15 mouse cellular contexts compared by ENCODE assay signal in the genomic region with DNA sequence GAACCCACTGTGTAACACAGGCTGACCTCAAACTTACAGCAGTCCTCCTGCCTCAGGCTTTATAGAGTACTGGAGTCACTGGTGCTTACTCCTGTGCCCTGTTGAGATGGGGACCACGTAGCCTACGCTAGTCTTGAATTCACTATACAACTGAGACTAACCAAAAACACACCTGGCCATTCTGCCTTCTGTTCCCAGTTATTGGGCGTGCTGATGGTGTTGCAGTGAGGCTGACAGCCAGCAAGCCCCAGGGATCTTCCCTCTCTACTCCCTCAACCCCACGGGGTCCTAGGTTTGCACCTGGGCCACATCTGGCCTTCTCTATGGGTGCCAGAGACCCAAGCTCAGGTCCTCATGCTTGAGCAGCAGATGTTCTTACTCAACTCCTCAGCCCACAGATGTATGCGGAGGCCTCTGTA. TPM values are rescaled to one million over a fixed set of nuclear protein-coding genes. Genes with fewer than 3 reads are reported as not detected.
A peak's percentile ranks its signal among the peaks of the same experiment; 100 is the strongest.
DNase-seq lines count a peak whose midpoint lies in the region; ATAC-seq and TF ChIP-seq lines count a peak whose summit lies in the region.
"Had no signal": no experiment of that assay in that cellular context is flagged by ENCODE, and none has a peak within 500 bp of the region (broad histone marks: within the 10 kb centered on the region; RNA-seq: fewer than 3 reads in every experiment).

No protein-coding gene starts in this region.

- TF ChIP-seq CTCF in gastrocnemius, adult 2 months (IDR thresholded peaks at IDR 0.05) = no peak
- no peak for TF ChIP-seq CTCF in liver, postnatal 0 days (IDR thresholded peaks at IDR 0.05; ENCODE audit: low read depth)
- no peak for TF ChIP-seq CTCF in CH12.LX (conservative IDR thresholded peaks at IDR 0.05 in 1 of 2, IDR thresholded peaks at IDR 0.05 in 1 of 2; ENCODE audit: low read depth in 2 of 2, low read length in 2 of 2)
- no peak for TF ChIP-seq CTCF in thymus, adult 2 months (IDR thresholded peaks at IDR 0.05; ENCODE audit: borderline replicate concordance, control insufficient read depth, extremely low read depth, insufficient read depth, low read length, poor library complexity)

- intact Hi-C loops in gastrocnemius, adult 2 months (cut with DNase I) = no loop called here

- dilution Hi-C loops in CH12.LX (cut with MboI; ENCODE audit: extremely low pct_ligation_motif_present, extremely low pct_unique_long_range_greater_than_20kb, low sequenced_read_pairs) = no loop called here

- H3K36me3 ChIP-seq in liver, embryonic 12.5 days = peaks cover 7% of the 10 kb centered on the region; the same call in 1 of the 2 replicates
- H3K36me3 ChIP-seq in liver, postnatal 0 days (replicated peaks; ENCODE audit: insufficient read depth, low read length) = no peaks in the 10 kb centered on the region
- H3K36me3 ChIP-seq in CH12.LX (replicated peaks in 1 of 2; ENCODE audit: control insufficient read depth in 1 of 2, insufficient read depth in 1 of 2, low read length in 1 of 2) = peaks cover 9 to 56% of the 10 kb centered on the region in 2 experiments
- no peaks in the 10 kb centered on the region for H3K36me3 ChIP-seq in thymus, adult 2 months (ENCODE audit: control insufficient read depth, insufficient read depth, low read length)
- H3K36me3 ChIP-seq: hindbrain, embryonic 15.5 days had no signal

- 0 out of 2 replicates have a peak overlapping the region, but pooled peaks have one; percentile 25 for H3K9ac ChIP-seq in liver, embryonic 12.5 days
- H3K9ac ChIP-seq in liver, postnatal 0 days (replicated peaks) = no peak overlapping the region
- peak overlapping the region; percentile 24; the same call in 1 of the 2 replicates for H3K9ac ChIP-seq in CH12.LX (ENCODE audit: insufficient read depth, low read depth)
- H3K9ac ChIP-seq: hindbrain, embryonic 15.5 days; liver, embryonic 14.5 days had no signal

- peak; percentile 6; the same call in 1 of the 2 replicates for TF ChIP-seq POLR2A in CH12.LX (IDR thresholded peaks at IDR 0.05; ENCODE audit: low read depth, low read length)
- no peak for TF ChIP-seq POLR2A in thymus, adult 2 months (IDR thresholded peaks at IDR 0.05; ENCODE audit: control insufficient read depth, extremely low read depth, insufficient read depth, low read length, poor library complexity)

- H3K27me3 ChIP-seq in liver, embryonic 12.5 days (replicated peaks) = no peaks in the 10 kb centered on the region
- no peaks in the 10 kb centered on the region for H3K27me3 ChIP-seq in liver, postnatal 0 days (ENCODE audit: insufficient read depth, low read length)
- H3K27me3 ChIP-seq in CH12.LX (replicated peaks) = no peaks in the 10 kb centered on the region
- H3K27me3 ChIP-seq in thymus, adult 2 months (ENCODE audit: control insufficient read depth, insufficient read depth, low read length) = no peaks in the 10 kb centered on the region; the same call in 1 of the 2 replicates
- H3K27me3 ChIP-seq: hindbrain, embryonic 15.5 days had no signal

- in situ Hi-C loops in CH12.LX (cut with MboI; ENCODE audit: low pct_ligation_motif_present, low pct_unique_long_range_greater_than_20kb, low sequenced_read_pairs) = loop anchor here (5.0 kb wide), 1 partner anchor 44 kb away; no protein-coding TSS in a partner anchor

- H3K9me3 ChIP-seq in liver, embryonic 12.5 days (replicated peaks) = no peaks in the 10 kb centered on the region
- H3K9me3 ChIP-seq in liver, postnatal 0 days (ENCODE audit: low read length) = no peaks in the 10 kb centered on the region
- no peaks in the 10 kb centered on the region for H3K9me3 ChIP-seq in CH12.LX (replicated peaks; ENCODE audit: low read length)
- H3K9me3 ChIP-seq: G1E; hindbrain, embryonic 15.5 days had no signal

- peaks cover 75% of the 10 kb centered on the region for H3K79me2 ChIP-seq in CH12.LX (replicated peaks; ENCODE audit: control insufficient read depth, extremely low read depth, insufficient read depth, poor library complexity, severe bottlenecking)

- WGBS in liver, embryonic 12.5 days (ENCODE audit: insufficient replicate concordance) = 73% methylated on average over 5 of the region's 5 CpGs
- 75% methylated on average over 5 of the region's 5 CpGs for WGBS in liver, postnatal 0 days (ENCODE audit: insufficient replicate concordance)
- 21% methylated on average over 5 of the region's 5 CpGs for WGBS in thymus, adult 2 months

- no peak for TF ChIP-seq EP300 in liver, postnatal 0 days (IDR thresholded peaks at IDR 0.05; ENCODE audit: low read depth)
- peak; percentile 67 for TF ChIP-seq EP300 in CH12.LX (IDR thresholded peaks at IDR 0.05; ENCODE audit: low read length)

- no peak for DNase-seq in gastrocnemius, adult 2 months
- no peak for DNase-seq in gastrocnemius, adult 18-20 months (ENCODE audit: low spot score)
- no peak for DNase-seq in liver, postnatal 0 days
- DNase-seq in CH12.LX (ENCODE audit: extremely low read depth) = peak; percentile 86
- DNase-seq in thymus, adult 2 months = no peak
- DNase-seq in lung, postnatal 36 days = no peak
- no peak for DNase-seq in kidney, adult 8-10 months
- DNase-seq: cerebellum, adult 11-12 months; cerebellum, postnatal 36 days; kidney, adult 18-20 months; midbrain, embryonic 14.5 days had no signal

- TF ChIP-seq RAD21 in CH12.LX (IDR thresholded peaks at IDR 0.05; ENCODE audit: low read depth, low read length) = no peak

- ATAC-seq in liver, embryonic 12.5 days = no peak
- ATAC-seq in liver, postnatal 0 days = no peak

- peaks cover 94% of the 10 kb centered on the region for H3K4me1 ChIP-seq in liver, embryonic 12.5 days
- peaks cover 74% of the 10 kb centered on the region for H3K4me1 ChIP-seq in liver, postnatal 0 days (ENCODE audit: insufficient read depth)
- peaks cover 71 to 95% of the 10 kb centered on the region in 2 experiments for H3K4me1 ChIP-seq in CH12.LX (ENCODE audit: control insufficient read depth in 1 of 2, insufficient read depth in 2 of 2)
- peaks cover 80% of the 10 kb centered on the region for H3K4me1 ChIP-seq in thymus, adult 2 months (replicated peaks; ENCODE audit: control insufficient read depth, insufficient read depth, low read length)

- no peak overlapping the region for H3K4me3 ChIP-seq in gastrocnemius, adult 2 months
- no peak overlapping the region for H3K4me3 ChIP-seq in liver, embryonic 12.5 days
- no peak overlapping the region for H3K4me3 ChIP-seq in liver, postnatal 0 days (ENCODE audit: low read depth, low read length)
- H3K4me3 ChIP-seq in CH12.LX (replicated peaks in 1 of 3; ENCODE audit: low read depth in 2 of 3, low read length in 2 of 3, poor library complexity in 1 of 3) = peak overlapping the region in 1 of 3 experiments; percentile 2
- H3K4me3 ChIP-seq in thymus, adult 2 months (ENCODE audit: control insufficient read depth, insufficient read depth, low read length) = no peak overlapping the region
- H3K4me3 ChIP-seq: hindbrain, embryonic 15.5 days had no signal

- no peak overlapping the region for H3K4me2 ChIP-seq in liver, embryonic 12.5 days
- no peak overlapping the region for H3K4me2 ChIP-seq in liver, postnatal 0 days (ENCODE audit: low read depth, low read length)
- peak overlapping the region; percentile 42 for H3K4me2 ChIP-seq in CH12.LX (ENCODE audit: insufficient read depth, low read depth, poor library complexity, severe bottlenecking)
- H3K4me2 ChIP-seq: hindbrain, embryonic 15.5 days had no signal

- H3K27ac ChIP-seq in gastrocnemius, adult 2 months = peak overlapping the region; percentile 73
- peak overlapping the region; percentile 27; the same call in 1 of the 2 replicates for H3K27ac ChIP-seq in liver, embryonic 12.5 days
- H3K27ac ChIP-seq in liver, postnatal 0 days (ENCODE audit: low read depth) = no peak overlapping the region
- peak overlapping the region; percentile 98 for H3K27ac ChIP-seq in CH12.LX (ENCODE audit: insufficient read depth, low read depth)
- H3K27ac ChIP-seq in thymus, adult 2 months (ENCODE audit: control insufficient read depth, insufficient read depth, low read length) = peak overlapping the region; percentile 87
- H3K27ac ChIP-seq: hindbrain, embryonic 15.5 days; liver, embryonic 14.5 days had no signal

TF ChIP-seq in CH12.LX, 34 proteins besides CTCF, POLR2A, EP300 and RAD21 (continues in another document):
- TF ChIP-seq RCOR1 (conservative IDR thresholded peaks at IDR 0.05; ENCODE audit: low read depth, low read length) (0 out of 2 replicates have a peak, but pooled peaks have one; percentile 25), CHD2 (IDR thresholded peaks at IDR 0.05; ENCODE audit: low read length) (no peak), NELFE (IDR thresholded peaks at IDR 0.05; ENCODE audit: low read depth, low read length) (no peak; the same call in 1 of the 2 replicates), JUN (IDR thresholded peaks at IDR 0.05; ENCODE audit: insufficient read depth, low read depth, low read length) (no peak), HCFC1 (IDR thresholded peaks at IDR 0.05; ENCODE audit: low read depth, low read length) (no peak), SIN3A (IDR thresholded peaks at IDR 0.05; ENCODE audit: low read length) (0 out of 2 replicates have a peak, but pooled peaks have one; percentile 4), POLR2AphosphoS2 (IDR thresholded peaks at IDR 0.05; ENCODE audit: low read depth, low read length) (no peak), USF2 (conservative IDR thresholded peaks at IDR 0.05; ENCODE audit: low read depth, low read length) (no peak), MYC (IDR thresholded peaks at IDR 0.05; ENCODE audit: low read depth, low read length) (no peak), BHLHE40 (IDR thresholded peaks at IDR 0.05; ENCODE audit: low read depth, low read length) (peak; percentile 66; the same call in 1 of the 2 replicates), USF1 (IDR thresholded peaks at IDR 0.05; ENCODE audit: low read depth, low read length) (no peak), ZKSCAN1 (IDR thresholded peaks at IDR 0.05; ENCODE audit: borderline replicate concordance, low read depth, low read length) (no peak), MAX (IDR thresholded peaks at IDR 0.05; ENCODE audit: low read length) (no peak), ZMIZ1 (IDR thresholded peaks at IDR 0.05; ENCODE audit: low read depth, low read length) (no peak), ETS1 (conservative IDR thresholded peaks at IDR 0.05; ENCODE audit: low read depth, low read length) (peak; percentile 62), NRF1 (IDR thresholded peaks at IDR 0.05; ENCODE audit: low read depth, low read length) (no peak; the same call in 1 of the 2 replicates), IRF4 (IDR thresholded peaks at IDR 0.05; ENCODE audit: low read depth, low read length) (peak; percentile 55; the same call in 1 of the 2 replicates), TBP (conservative IDR thresholded peaks at IDR 0.05; ENCODE audit: low read depth, low read length) (peak; percentile 89)

RNA-seq across cellular contexts. Expression of gene Rapgef1, which starts 9.3 kb away (rescaled TPM):
- 100 to 1,000 TPM; 135 to 139 TPM for total RNA-seq in gastrocnemius, adult 2 months (2021)
- total RNA-seq in gastrocnemius, adult 18-20 months (2021) = 100 to 1,000 TPM; 137 to 155 TPM
- 10.1 and 10.8 TPM in 2 replicates for polyA plus RNA-seq in liver, embryonic 12.5 days (2016; fragmentation: Nextera tagmentation; extraction: Ambion mirVana)
- 4.8 and 5.1 TPM in 2 replicates for polyA plus RNA-seq in liver, postnatal 0 days (2015; fragmentation: Nextera tagmentation; extraction: Ambion mirVana)
- 149 and 185 TPM in 2 replicates for total RNA-seq in CH12.LX (2012; rRNA removed)
- total RNA-seq in CH12.LX (2014; rRNA removed) = 84.0 and 86.5 TPM in 2 replicates
- 143 and 170 TPM in 2 replicates for polyA plus RNA-seq in CH12.LX (2012; ENCODE audit: insufficient read length, low read depth)
- polyA plus RNA-seq in thymus, adult 2 months (2012; rRNA removed) = 132 and 143 TPM in 2 replicates

Comparison
In these comparisons a context has a peak if more than half of its experiments do, and no peak if none do; other contexts are left out.
1. RNA of gene Rapgef1, which starts 9.3 kb away (polyA plus RNA-seq): 143 to 170 TPM in CH12.LX and 132 to 143 TPM in thymus, adult 2 months; 10.1 to 10.8 TPM in liver, embryonic 12.5 days and 4.8 to 5.1 TPM in liver, postnatal 0 days; every median in the first group is over 10 times any median in the second.